Mouse (Mus musculus) hindbrain, embryonic 13.5 days (tissue): Measurements from ENCODE around the gene Tnfsf12. TPM values are rescaled to one million over a fixed set of nuclear protein-coding genes. Genes with fewer than 3 reads are reported as not detected.

ENCODE experiments used
- ATAC-seq: fragments of 200-750 bp; cut with Nextera tagmentation; 2 replicates; pipeline ENCODE4 v1.8.0; 2017; ENCODE audit warnings: moderate TSS enrichment; ENCODE audit not compliant: low FRiP score
- H3K27ac ChIP-seq: fragments of 300-500 bp; sonication (generic); 2 replicates; pipeline ENCODE4 v1.5.1; 2015; ENCODE audit warnings: inconsistent platforms, mild to moderate bottlenecking, moderate library complexity
- H3K27me3 ChIP-seq: fragments of 300-500 bp; sonication (generic); 2 replicates; pipeline ENCODE4 v1.6.1; 2015; ENCODE audit warnings: mild to moderate bottlenecking, inconsistent platforms
- H3K36me3 ChIP-seq: fragments of 300-500 bp; sonication (generic); 2 replicates; pipeline ENCODE4 v1.6.1; 2015; ENCODE audit warnings: mild to moderate bottlenecking, inconsistent platforms
- H3K4me1 ChIP-seq: fragments of 300-500 bp; sonication (generic); replicated peaks from 2 replicates; pipeline ENCODE4 v1.6.1; 2015; ENCODE audit warnings: inconsistent platforms
- H3K4me2 ChIP-seq: fragments of 300-500 bp; sonication (generic); 2 replicates; pipeline ENCODE4 v1.6.1; 2015; ENCODE audit warnings: inconsistent platforms, mild to moderate bottlenecking, moderate library complexity
- H3K4me3 ChIP-seq: fragments of 300-500 bp; sonication (generic); 2 replicates; pipeline ENCODE4 v1.5.1; 2015; ENCODE audit warnings: mild to moderate bottlenecking, inconsistent platforms
- H3K9ac ChIP-seq: fragments of 300-500 bp; sonication (generic); 2 replicates; pipeline ENCODE4 v1.6.1; 2015; ENCODE audit warnings: mild to moderate bottlenecking, inconsistent platforms
- H3K9me3 ChIP-seq: fragments of 300-500 bp; sonication (generic); 2 replicates; pipeline ENCODE4 v1.6.1; 2016; ENCODE audit warnings: inconsistent platforms
- WGBS: fragments of 180-500 bp; shearing (Covaris S2); methylation state at CpG from one replicate; pipeline ENCODE4 v1.1.7; 2015; 5-methylcytosine and 5-hydroxymethylcytosine counted together
- microRNA counts: library from miRNA; unstranded; fragments of <30 nt; microRNA quantifications from one replicate; lab custom pipeline; 2016
- microRNA-seq: library from miRNA; unstranded; fragments of <30 nt; microRNA quantifications from one replicate; pipeline ENCODE4, GENCODE M21; 2016
- polyA plus RNA-seq: library from polyadenylated mRNA; unstranded; fragments of >200 nt; fragmentation: Nextera tagmentation; extraction: Ambion mirVana; gene quantifications from 2 replicates; pipeline ENCODE4 v1.2.1, GENCODE M21; 2015

Gene Tnfsf12
- polyA plus RNA-seq, 1 experiment from 2014 or later, result 1.8 TPM

- ATAC-seq, result no peak
- H3K36me3 ChIP-seq, result peaks cover 59% of the 10 kb centered on the region
- peak overlapping the region; percentile 43; the same call in 1 of the 2 replicates for H3K9ac ChIP-seq
- no peaks in the 10 kb centered on the region for H3K27me3 ChIP-seq
- H3K9me3 ChIP-seq, result no peaks in the 10 kb centered on the region
- WGBS, result 82% methylated on average over 10 of the region's 10 CpGs
- peaks cover 36% of the 10 kb centered on the region for H3K4me1 ChIP-seq
- H3K27ac ChIP-seq, result peak overlapping the region; percentile 18; the same call in 1 of the 2 replicates
- no peak overlapping the region for H3K4me3 ChIP-seq
- no peak overlapping the region for H3K4me2 ChIP-seq
Measured at GRCm38 (mm10) chr11:69656617-69657461, 38.8 kb downstream of the Tnfsf12 start.

- H3K36me3 ChIP-seq, result peaks cover 67% of the 10 kb centered on the region
- no peak for ATAC-seq
Measured at GRCm38 (mm10) chr11:69656065-69656455, 39.6 kb downstream of the Tnfsf12 start.

GRCm38 (mm10) chr11:69655264-69656064 is 40.2 kb downstream of the Tnfsf12 start, which contains the start of gene Sox15:
Sox15 (plus strand) TSS chr11:69655314.
- no peaks in the 10 kb centered on the region for H3K27me3 ChIP-seq
- no peak within 1 kb of the TSS for H3K4me2 ChIP-seq
- no peaks in the 10 kb centered on the region for H3K9me3 ChIP-seq
- H3K9ac ChIP-seq, result 0 out of 2 replicates have a peak within 1 kb of the TSS, but pooled peaks have one; percentile 46
- H3K4me1 ChIP-seq, result peaks cover 23% of the 10 kb centered on the region
- H3K36me3 ChIP-seq, result peaks cover 73% of the 10 kb centered on the region
- 0 out of 2 replicates have a peak within 1 kb of the TSS, but pooled peaks have one; percentile 4 for H3K4me3 ChIP-seq
- peak within 1 kb of the TSS; percentile 42; the same call in 1 of the 2 replicates for H3K27ac ChIP-seq
- ATAC-seq, result peak; percentile 50; the same call in 1 of the 2 replicates
- WGBS, result 21% methylated on average over 34 of the region's 34 CpGs

More at GRCm38 (mm10) chr11:69656065-69656455, 39.6 kb downstream of the Tnfsf12 start:
- no peaks in the 10 kb centered on the region for H3K27me3 ChIP-seq
- no peaks in the 10 kb centered on the region for H3K9me3 ChIP-seq
- H3K9ac ChIP-seq, result 0 out of 2 replicates have a peak overlapping the region, but pooled peaks have one; percentile 39
- no peak overlapping the region for H3K4me2 ChIP-seq
- WGBS, result 82% methylated on average over 5 of the region's 5 CpGs
- peaks cover 28% of the 10 kb centered on the region for H3K4me1 ChIP-seq
- H3K4me3 ChIP-seq, result no peak overlapping the region
- H3K27ac ChIP-seq, result no peak overlapping the region

GRCm38 (mm10) chr11:69654760-69655159 is 40.9 kb downstream of the Tnfsf12 start:
- no peaks in the 10 kb centered on the region for H3K9me3 ChIP-seq
- ATAC-seq, result no peak
- 53% methylated on average over 9 of the region's 9 CpGs for WGBS
- peaks cover 21% of the 10 kb centered on the region for H3K4me1 ChIP-seq
- no peak overlapping the region for H3K9ac ChIP-seq
- H3K27me3 ChIP-seq, result no peaks in the 10 kb centered on the region
- no peak overlapping the region for H3K4me3 ChIP-seq
- H3K27ac ChIP-seq, result peak overlapping the region; percentile 42; the same call in 1 of the 2 replicates
- no peak overlapping the region for H3K4me2 ChIP-seq
- peaks cover 80% of the 10 kb centered on the region for H3K36me3 ChIP-seq

- Histone ChIP-seq H3K9me3 (no peaks in the 10 kb centered on the region), H3K4me3 (no peak overlapping the region), H3K9ac (no peak overlapping the region), H3K27me3 (no peaks in the 10 kb centered on the region), H3K36me3 (peaks cover 83% of the 10 kb centered on the region), H3K4me1 (peaks cover 21% of the 10 kb centered on the region), H3K27ac (peak overlapping the region; percentile 31), H3K4me2 (no peak overlapping the region)
- no peak for ATAC-seq
- WGBS, result 78% methylated on average over 5 of the region's 5 CpGs
Measured at GRCm38 (mm10) chr11:69653399-69653798, 42.2 kb downstream of the Tnfsf12 start.

GRCm38 (mm10) chr11:69645860-69646259 is 49.8 kb downstream of the Tnfsf12 start:
- Histone ChIP-seq H3K4me1 (no peaks in the 10 kb centered on the region), H3K9ac (no peak overlapping the region), H3K27ac (no peak overlapping the region), H3K36me3 (peaks cover 99% of the 10 kb centered on the region), H3K4me2 (no peak overlapping the region), H3K9me3 (no peaks in the 10 kb centered on the region), H3K27me3 (no peaks in the 10 kb centered on the region), H3K4me3 (no peak overlapping the region)
- WGBS, result 97% methylated on average over 5 of the region's 5 CpGs
- no peak for ATAC-seq

MicroRNAs within 50 kb of the gene (microRNA counts, 519-probe panel; counts per million panel counts)
- 51.3 counts per million for microRNA mmu-miR-1934 (lab: Ali Mortazavi, UCI)

Small RNA genes lying within 50 kb of the gene (microRNA-seq; reads per million reads assigned to microRNA genes)
- 1.6 reads per million for gene Mir1934

Other genes starting within 250 kb of the Tnfsf12 start
- gene Dnah2, start 146.7 kb downstream of the Tnfsf12 start, polyA plus RNA-seq, result 2.1 and 2.7 TPM in 2 replicates
- 90.1 and 92.0 TPM in 2 replicates for gene Efnb3, start 135.6 kb downstream of the Tnfsf12 start, polyA plus RNA-seq
- 23.0 and 24.2 TPM in 2 replicates for gene Wrap53, start 115.6 kb downstream of the Tnfsf12 start, polyA plus RNA-seq
- 76.3 and 78.1 TPM in 2 replicates for gene Trp53, start 115.5 kb downstream of the Tnfsf12 start, polyA plus RNA-seq
- 27.6 and 29.7 TPM in 2 replicates for gene Atp1b2, start 89.9 kb downstream of the Tnfsf12 start, polyA plus RNA-seq
- gene Shbg, start 77.9 kb downstream of the Tnfsf12 start, polyA plus RNA-seq, result not detected in 2 replicates
- 28.0 and 28.1 TPM in 2 replicates for gene Sat2, start 73.8 kb downstream of the Tnfsf12 start, polyA plus RNA-seq
- gene Fxr2, start 62.9 kb downstream of the Tnfsf12 start, polyA plus RNA-seq, result 40.5 and 52.0 TPM in 2 replicates
- gene Sox15, start 40.5 kb downstream of the Tnfsf12 start, polyA plus RNA-seq, result not detected in 2 replicates
- gene Mpdu1, start 33.2 kb downstream of the Tnfsf12 start, polyA plus RNA-seq, result 95.0 and 104 TPM in 2 replicates
- 9.0 and 9.8 TPM in 2 replicates for gene Cd68, start 29.7 kb downstream of the Tnfsf12 start, polyA plus RNA-seq
- 528 and 537 TPM in 2 replicates for gene Eif4a1, start 23.4 kb downstream of the Tnfsf12 start, polyA plus RNA-seq
- gene Senp3, start 13.8 kb downstream of the Tnfsf12 start, polyA plus RNA-seq, result 94.7 and 95.9 TPM in 2 replicates
- 0.36 and 0.53 TPM in 2 replicates for gene Tnfsf13, start 10.1 kb downstream of the Tnfsf12 start, polyA plus RNA-seq
- gene Tnfsfm13, start 249 bp upstream of the Tnfsf12 start, polyA plus RNA-seq, result 0.98 and 1.2 TPM in 2 replicates
- gene Polr2a, start 62.8 kb upstream of the Tnfsf12 start, polyA plus RNA-seq, result 18.8 and 20.4 TPM in 2 replicates
- 0.35 and 0.87 TPM in 2 replicates for gene Slc35g3, start 66.1 kb upstream of the Tnfsf12 start, polyA plus RNA-seq
- 3.2 TPM in 2 replicates for gene Zbtb4, start 70.1 kb upstream of the Tnfsf12 start, polyA plus RNA-seq
- gene Chrnb1, start 100.1 kb upstream of the Tnfsf12 start, polyA plus RNA-seq, result 1.5 and 2.6 TPM in 2 replicates
- 4.8 and 5.5 TPM in 2 replicates for gene Fgf11, start 106.0 kb upstream of the Tnfsf12 start, polyA plus RNA-seq
- 1.1 TPM in 2 replicates for gene Tmem102, start 109.8 kb upstream of the Tnfsf12 start, polyA plus RNA-seq
- not detected in 2 replicates for gene Gm39566, start 119.4 kb upstream of the Tnfsf12 start, polyA plus RNA-seq
- gene Spem2, start 122.6 kb upstream of the Tnfsf12 start, polyA plus RNA-seq, result 0.10 TPM in 1 of 2 replicates, not detected in the other
- gene Spem1, start 126.3 kb upstream of the Tnfsf12 start, polyA plus RNA-seq, result 0.70 and 0.81 TPM in 2 replicates
- 21.4 and 22.0 TPM in 2 replicates for gene Nlgn2, start 141.9 kb upstream of the Tnfsf12 start, polyA plus RNA-seq
- 368 and 374 TPM in 2 replicates for gene Tmem256, start 142.7 kb upstream of the Tnfsf12 start, polyA plus RNA-seq
- 51.7 and 53.7 TPM in 2 replicates for gene Plscr3, start 150.5 kb upstream of the Tnfsf12 start, polyA plus RNA-seq
- gene Tnk1, start 162.9 kb upstream of the Tnfsf12 start, polyA plus RNA-seq, result 0.13 and 0.23 TPM in 2 replicates
- gene Tmem95, start 182.2 kb upstream of the Tnfsf12 start, polyA plus RNA-seq, result not detected in 2 replicates
- gene Kctd11, start 185.6 kb upstream of the Tnfsf12 start, polyA plus RNA-seq, result 2.0 and 2.5 TPM in 2 replicates
- gene Acap1, start 199.7 kb upstream of the Tnfsf12 start, polyA plus RNA-seq, result 0.17 and 0.52 TPM in 2 replicates
- 10.3 and 11.7 TPM in 2 replicates for gene 2810408A11Rik, start 205.1 kb upstream of the Tnfsf12 start, polyA plus RNA-seq
- 18.8 and 22.6 TPM in 2 replicates for gene Neurl4, start 205.2 kb upstream of the Tnfsf12 start, polyA plus RNA-seq
- gene Gps2, start 218.0 kb upstream of the Tnfsf12 start, polyA plus RNA-seq, result 72.4 and 77.3 TPM in 2 replicates
- 1,129 and 1,134 TPM in 2 replicates for gene Eif5a, start 226.1 kb upstream of the Tnfsf12 start, polyA plus RNA-seq
- 4.0 and 7.1 TPM in 2 replicates for gene Ybx2, start 239.9 kb upstream of the Tnfsf12 start, polyA plus RNA-seq